Mouse (Mus musculus) T-helper 2 cell (primary cell): Measurements from ENCODE around the gene Gm16181.

Experiments used
- in situ Hi-C: fragments of 300-600 bp; cut with MboI, MseI; formaldehyde crosslinking; loops from one replicate; pipeline ENCODE4 v1.15.1; 2025; ENCODE audit warnings: high pct_unique_total_duplicates

Gm16181 gene

GRCm38 (mm10) chr17:35226561-35227046, 6.0 kb downstream of the Gm16181 start:
- in situ Hi-C loops = no loop called here

GRCm38 (mm10) chr17:35231022-35231421, 10.4 kb downstream of the Gm16181 start:
- in situ Hi-C loops = loop anchor here (5.0 kb wide), 2 partner anchors 34 to 59 kb away; no protein-coding TSS in a partner anchor

GRCm38 (mm10) chr17:35232043-35232442, 11.4 kb downstream of the Gm16181 start:
- in situ Hi-C loops = loop anchor here (5.0 kb wide), 2 partner anchors 35 to 60 kb away; no protein-coding TSS in a partner anchor

- in situ Hi-C loops = loop anchor here (5.0 kb wide), 2 partner anchors 35 to 60 kb away; no protein-coding TSS in a partner anchor
Observed at GRCm38 (mm10) chr17:35232659-35233058, 12.0 kb downstream of the Gm16181 start.

- in situ Hi-C loops = loop anchor here (5.0 kb wide), 2 partner anchors 36 to 61 kb away; no protein-coding TSS in a partner anchor
Observed at GRCm38 (mm10) chr17:35233114-35233980, 12.7 kb downstream of the Gm16181 start, which contains the start of gene Atp6v1g2. Gene Atp6v1g2, plus strand, starts transcription at chr17:35233660.

- in situ Hi-C loops = loop anchor here (5.0 kb wide), 2 partner anchors 37 to 62 kb away; no protein-coding TSS in a partner anchor
Observed at GRCm38 (mm10) chr17:35234090-35234489, 13.5 kb downstream of the Gm16181 start.

- in situ Hi-C loops = loop anchor here (5.0 kb wide), 2 partner anchors 38 to 63 kb away; no protein-coding TSS in a partner anchor
Observed at GRCm38 (mm10) chr17:35234903-35235302, 14.3 kb downstream of the Gm16181 start.

GRCm38 (mm10) chr17:35235614-35236389, 15.2 kb downstream of the Gm16181 start, which contains the start of gene Nfkbil1:
Gene Nfkbil1, minus strand, starts transcription at chr17:35235792.
- in situ Hi-C loops = no loop called here

GRCm38 (mm10) chr17:35236390-35236746, 15.7 kb downstream of the Gm16181 start:
- in situ Hi-C loops = no loop called here

GRCm38 (mm10) chr17:35236996-35237395, 16.4 kb downstream of the Gm16181 start:
- in situ Hi-C loops = no loop called here

GRCm38 (mm10) chr17:35237504-35237903, 16.9 kb downstream of the Gm16181 start:
- in situ Hi-C loops = no loop called here

GRCm38 (mm10) chr17:35239700-35240099, 19.1 kb downstream of the Gm16181 start:
- in situ Hi-C loops = no loop called here

- in situ Hi-C loops = no loop called here
Observed at GRCm38 (mm10) chr17:35240384-35241304, 20.0 kb downstream of the Gm16181 start.

GRCm38 (mm10) chr17:35241305-35242014, 20.8 kb downstream of the Gm16181 start, which contains the start of gene Ddx39b:
Gene Ddx39b, plus strand, starts transcription at chr17:35241746.
- in situ Hi-C loops = no loop called here

GRCm38 (mm10) chr17:35242015-35242941, 21.6 kb downstream of the Gm16181 start:
- in situ Hi-C loops = no loop called here

GRCm38 (mm10) chr17:35243086-35243485, 22.5 kb downstream of the Gm16181 start:
- in situ Hi-C loops = no loop called here

GRCm38 (mm10) chr17:35244999-35245398, 24.4 kb downstream of the Gm16181 start:
- in situ Hi-C loops = no loop called here

- in situ Hi-C loops = no loop called here
Observed at GRCm38 (mm10) chr17:35245731-35246623, 25.3 kb downstream of the Gm16181 start.
